Mouse (Mus musculus): ENCODE measurements at regions not wholly inside any gene's neighbourhood (a gene's known extent, or its start where the extent isn't known, plus 50 kb on each side); places are given as distances from the start of the nearest gene placed in this dataset.

GRCm38 (mm10) chr12:13114341-13114740, 134.7 kb downstream of the Ddx1 start:
- Histone ChIP-seq H3K27ac (ENCODE audit: control insufficient read depth, low read depth, low read length) (no peak overlapping the region), H3K36me3 (ENCODE audit: control insufficient read depth in 1 of 2, insufficient read depth in 2 of 2, low read length in 2 of 2) (no peaks in the 10 kb centered on the region), H3K4me1 (ENCODE audit: control insufficient read depth in 1 of 2, insufficient read depth in 2 of 2, low read length in 2 of 2) (no peaks in the 10 kb centered on the region), H3K9ac (ENCODE audit: control insufficient read depth, low read depth, low read length, poor library complexity, severe bottlenecking) (no peak overlapping the region), H3K27me3 (ENCODE audit: control insufficient read depth in 1 of 2, insufficient read depth in 2 of 2, low read length in 2 of 2) (peaks cover 0 to 1% of the 10 kb centered on the region in 2 experiments; a peak in 1 of 4 replicates), H3K9me3 (replicated peaks; ENCODE audit: insufficient read depth, low read length) (no peaks in the 10 kb centered on the region), H3K4me3 (ENCODE audit: control insufficient read depth in 1 of 2, insufficient read depth in 1 of 2, low read depth in 2 of 2, low read length in 2 of 2) (no peak overlapping the region), H3K79me2 (ENCODE audit: control insufficient read depth, insufficient read depth, low read length, poor library complexity) (no peaks in the 10 kb centered on the region)
- no peak for DNase-seq (ENCODE audit: low read depth, low spot score)
- TF ChIP-seq CHD2 (IDR thresholded peaks at IDR 0.05; ENCODE audit: low read length) (no peak), ZKSCAN1 (IDR thresholded peaks at IDR 0.05; ENCODE audit: low read depth, low read length) (no peak), CTCF (IDR thresholded peaks at IDR 0.05 in 2 of 3, conservative IDR thresholded peaks at IDR 0.05 in 1 of 3; ENCODE audit: control insufficient read depth in 1 of 3, insufficient read depth in 1 of 3, low read depth in 2 of 3, low read length in 3 of 3, poor library complexity in 1 of 3, severe bottlenecking in 1 of 3) (no peak), TAL1 (IDR thresholded peaks at IDR 0.05; ENCODE audit: low read length) (no peak), ETS1 (IDR thresholded peaks at IDR 0.05; ENCODE audit: low read depth, low read length) (no peak), MYC (IDR thresholded peaks at IDR 0.05; ENCODE audit: low read depth, low read length) (no peak), RAD21 (IDR thresholded peaks at IDR 0.05; ENCODE audit: low read depth, low read length) (no peak), POLR2AphosphoS2 (IDR thresholded peaks at IDR 0.05; ENCODE audit: low read length) (no peak), CHD1 (IDR thresholded peaks at IDR 0.05; ENCODE audit: low read depth, low read length) (no peak), SIN3A (IDR thresholded peaks at IDR 0.05; ENCODE audit: low read length) (no peak), GATA1 (IDR thresholded peaks at IDR 0.05; ENCODE audit: low read depth, low read length) (no peak), GABPA (IDR thresholded peaks at IDR 0.05; ENCODE audit: low read depth, low read length) (no peak), MAX (IDR thresholded peaks at IDR 0.05; ENCODE audit: low read length) (no peak), MYB (IDR thresholded peaks at IDR 0.05; ENCODE audit: low read depth, low read length) (no peak)

- H3K9me3 ChIP-seq (replicated peaks; ENCODE audit: insufficient read depth, low read length), result no peaks in the 10 kb centered on the region
- H3K79me2 ChIP-seq (ENCODE audit: control insufficient read depth, insufficient read depth, low read length, poor library complexity), result no peaks in the 10 kb centered on the region
- H3K27ac ChIP-seq (ENCODE audit: control insufficient read depth, low read depth, low read length), result no peak overlapping the region
- H3K4me1 ChIP-seq (ENCODE audit: control insufficient read depth in 1 of 2, insufficient read depth in 2 of 2, low read length in 2 of 2), result no peaks in the 10 kb centered on the region
- no peak overlapping the region for H3K9ac ChIP-seq (ENCODE audit: control insufficient read depth, low read depth, low read length, poor library complexity, severe bottlenecking)
- no peak for TF ChIP-seq ZMIZ1 (IDR thresholded peaks at IDR 0.05; ENCODE audit: low read depth, low read length)
- no peak for TF ChIP-seq GATA1 (IDR thresholded peaks at IDR 0.05; ENCODE audit: low read depth, low read length)
- TF ChIP-seq JUND (IDR thresholded peaks at IDR 0.05; ENCODE audit: low read depth, low read length), result no peak
- TF ChIP-seq MAX (IDR thresholded peaks at IDR 0.05; ENCODE audit: low read length), result no peak
- no peak for TF ChIP-seq MAZ (IDR thresholded peaks at IDR 0.05; ENCODE audit: low read depth, low read length)
- no peak for TF ChIP-seq TCF12 (IDR thresholded peaks at IDR 0.05; ENCODE audit: low read depth, low read length)
- no peak for TF ChIP-seq USF2 (IDR thresholded peaks at IDR 0.05; ENCODE audit: borderline replicate concordance in 1 of 2, insufficient read depth in 1 of 2, low read depth in 1 of 2, low read length in 2 of 2)
- TF ChIP-seq POLR2A (IDR thresholded peaks at IDR 0.05; ENCODE audit: control insufficient read depth in 1 of 2, insufficient read depth in 1 of 2, low read depth in 1 of 2, low read length in 2 of 2, poor library complexity in 1 of 2), result no peak
- TF ChIP-seq ZC3H11A (IDR thresholded peaks at IDR 0.05; ENCODE audit: low read depth, low read length), result no peak
- TF ChIP-seq SIN3A (IDR thresholded peaks at IDR 0.05; ENCODE audit: low read length), result no peak
- TF ChIP-seq MYB (IDR thresholded peaks at IDR 0.05; ENCODE audit: low read depth, low read length), result no peak
- no peak for TF ChIP-seq TAL1 (IDR thresholded peaks at IDR 0.05; ENCODE audit: low read length)
- no peak for TF ChIP-seq NELFE (IDR thresholded peaks at IDR 0.05; ENCODE audit: low read depth, low read length)
- no peak for TF ChIP-seq SMC3 (IDR thresholded peaks at IDR 0.05; ENCODE audit: low read depth, low read length)
- no peak for TF ChIP-seq TBP (IDR thresholded peaks at IDR 0.05; ENCODE audit: low read depth, low read length)
- H3K4me3 ChIP-seq (ENCODE audit: control insufficient read depth in 1 of 2, insufficient read depth in 1 of 2, low read depth in 2 of 2, low read length in 2 of 2), result no peak overlapping the region
- DNase-seq (ENCODE audit: low read depth, low spot score), result no peak
- H3K27me3 ChIP-seq (ENCODE audit: control insufficient read depth in 1 of 2, insufficient read depth in 2 of 2, low read length in 2 of 2), result no peaks in the 10 kb centered on the region
- no peaks in the 10 kb centered on the region for H3K36me3 ChIP-seq (ENCODE audit: control insufficient read depth in 1 of 2, insufficient read depth in 2 of 2, low read length in 2 of 2)
These were observed 142.1 kb downstream of the Ddx1 start for GRCm38 (mm10) chr12:13106931-13107330.

Data from MEL (cell line).